Mouse (Mus musculus) lung, adult 2 months (tissue): ENCODE data around the gene Elovl7.

Experiments
- CTCF ChIP-seq: fragments of 200-500 bp; IDR thresholded peaks from 2 replicates; pipeline ENCODE4 v1.5.1; 2011; ENCODE audit warnings: mild to moderate bottlenecking, low read length, control low read depth; ENCODE audit not compliant: insufficient read depth
- POLR2A ChIP-seq: fragments of 200-500 bp; IDR thresholded peaks from 2 replicates; pipeline ENCODE4 v1.6.1; 2011; ENCODE audit warnings: low read depth, mild to moderate bottlenecking, control low read depth, low read length, borderline replicate concordance; ENCODE audit errors: extremely low read depth

DNA sequence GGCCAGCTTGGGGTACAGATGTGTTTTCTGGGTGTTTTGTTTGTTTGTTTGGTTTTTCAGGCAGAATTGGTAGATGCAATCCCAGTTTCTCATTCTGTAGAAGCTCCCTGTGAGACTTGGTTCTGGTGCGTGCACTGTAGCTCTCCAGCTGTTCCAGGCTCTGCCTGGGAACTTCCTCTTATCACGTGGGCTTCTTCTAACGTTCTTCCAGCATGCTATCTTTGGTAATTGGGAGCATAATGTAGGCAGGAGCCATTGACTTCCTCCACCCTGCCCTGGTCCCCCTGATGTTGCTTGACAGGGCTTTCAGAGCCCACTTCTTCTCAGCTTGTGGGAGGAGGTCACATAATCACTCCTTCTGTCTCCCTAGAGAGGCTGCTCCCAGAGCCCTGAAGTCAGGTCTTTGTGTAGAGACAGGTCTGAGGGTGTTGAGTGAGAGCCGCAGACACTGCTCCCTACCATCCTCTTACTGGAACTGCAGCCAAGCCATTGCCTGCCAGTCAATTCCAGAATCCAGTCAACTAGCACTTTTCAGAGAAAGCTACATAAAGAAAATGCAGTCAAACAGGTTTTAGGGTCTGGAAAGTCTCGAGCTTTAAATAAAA is 86.2 kb downstream of the Elovl7 start:
- TF ChIP-seq POLR2A: no peak
- peak; percentile 20; the same call in 1 of the 2 replicates for TF ChIP-seq CTCF
